Comparison of ENCODE assay signal across 9 mouse cellular contexts in genomic region chr11:60127048-60127447, GRCm38 (mm10). TPM values are rescaled to one million over a fixed set of nuclear protein-coding genes. Genes with fewer than 3 reads are reported as not detected.
A peak's percentile ranks its signal among the peaks of the same experiment; 100 is the strongest.
DNase-seq lines count a peak whose midpoint lies in the region; ATAC-seq and TF ChIP-seq lines count a peak whose summit lies in the region.
"Had no signal": no experiment of that assay in that cellular context is flagged by ENCODE, and none has a peak within 500 bp of the region (broad histone marks: within the 10 kb centered on the region; RNA-seq: fewer than 3 reads in every experiment).

No protein-coding gene starts in this region.

- peak overlapping the region; percentile 28 for H3K27ac ChIP-seq in gastrocnemius, adult 2 months
- 0 out of 2 replicates have a peak overlapping the region, but pooled peaks have one; percentile 3 for H3K27ac ChIP-seq in liver, embryonic 11.5 days (ENCODE audit: low read depth, low read length)
- H3K27ac ChIP-seq in limb, embryonic 15.5 days, result 0 out of 2 replicates have a peak overlapping the region, but pooled peaks have one; percentile 4

- H3K4me2 ChIP-seq in liver, embryonic 11.5 days, result no peak overlapping the region
- no peak overlapping the region for H3K4me2 ChIP-seq in limb, embryonic 15.5 days

- H3K4me3 ChIP-seq in gastrocnemius, adult 2 months, result no peak overlapping the region
- no peak overlapping the region for H3K4me3 ChIP-seq in liver, embryonic 11.5 days (ENCODE audit: low read depth, low read length)
- no peak overlapping the region for H3K4me3 ChIP-seq in limb, embryonic 15.5 days

- H3K4me1 ChIP-seq in liver, embryonic 11.5 days (replicated peaks; ENCODE audit: control insufficient read depth, insufficient read depth, low read length), result peaks cover 33% of the 10 kb centered on the region
- peaks cover 26% of the 10 kb centered on the region for H3K4me1 ChIP-seq in limb, embryonic 15.5 days

- no peak for DNase-seq in gastrocnemius, adult 2 months
- DNase-seq in gastrocnemius, postnatal 36 days, result no peak
- no peak for DNase-seq in liver, embryonic 11.5 days (ENCODE audit: low spot score)
- DNase-seq in liver, result no peak
- DNase-seq in brain, embryonic 14.5 days (ENCODE audit: low read depth), result peak; percentile 35
- no peak for DNase-seq in adrenal gland, postnatal 36 days
- DNase-seq in cerebellum, adult 8-10 months, result no peak
- DNase-seq: kidney, adult 11 months had no signal

- ATAC-seq in liver, embryonic 11.5 days (replicated peaks; ENCODE audit: low FRiP score), result no peak
- no peak for ATAC-seq in limb, embryonic 15.5 days (ENCODE audit: insufficient number of reproducible peaks, low FRiP score, low TSS enrichment, low read depth)

- intact Hi-C loops in gastrocnemius, adult 2 months (cut with DNase I), result no loop called here
- intact Hi-C loops in gastrocnemius, postnatal 36 days (cut with DNase I), result no loop called here

- H3K9me3 ChIP-seq in liver, embryonic 11.5 days (ENCODE audit: control insufficient read depth, low read length), result no peaks in the 10 kb centered on the region
- H3K9me3 ChIP-seq in limb, embryonic 15.5 days, result no peaks in the 10 kb centered on the region

- no peak for TF ChIP-seq POLR2A in brain, embryonic 14.5 days (IDR thresholded peaks at IDR 0.05; ENCODE audit: borderline replicate concordance, extremely low read depth, insufficient read depth, insufficient read length, poor library complexity, severe bottlenecking)

- no peak; the same call in 1 of the 2 replicates for TF ChIP-seq CTCF in gastrocnemius, adult 2 months (IDR thresholded peaks at IDR 0.05)
- no peak for TF ChIP-seq CTCF in brain, embryonic 14.5 days (IDR thresholded peaks at IDR 0.05; ENCODE audit: borderline replicate concordance, extremely low read depth, insufficient read depth, insufficient read length)

- peaks cover 2% of the 10 kb centered on the region; the same call in 1 of the 2 replicates for H3K36me3 ChIP-seq in liver, embryonic 11.5 days (ENCODE audit: control insufficient read depth, insufficient read depth, low read length)
- H3K36me3 ChIP-seq in limb, embryonic 15.5 days, result no peaks in the 10 kb centered on the region

- H3K27me3 ChIP-seq in liver, embryonic 11.5 days (replicated peaks; ENCODE audit: control insufficient read depth, insufficient read depth, low read length), result no peaks in the 10 kb centered on the region
- H3K27me3 ChIP-seq in limb, embryonic 15.5 days, result no peaks in the 10 kb centered on the region

- no peak overlapping the region for H3K9ac ChIP-seq in liver, embryonic 11.5 days (ENCODE audit: low read depth, low read length)
- H3K9ac ChIP-seq in limb, embryonic 15.5 days, result no peak overlapping the region

RNA-seq across cellular contexts. Expression of gene Rai1, which starts 22.2 kb away (rescaled TPM):
- total RNA-seq in gastrocnemius, adult 2 months (2021), result 10 to 100 TPM; 23.8 to 27.3 TPM
- 10 to 100 TPM; 18.1 to 20.8 TPM for total RNA-seq in gastrocnemius, postnatal 36 days (2021)
- polyA plus RNA-seq in liver, embryonic 11.5 days (2014; fragmentation: Nextera tagmentation; extraction: Ambion mirVana), result 18.6 and 24.2 TPM in 2 replicates
- polyA plus RNA-seq in brain, embryonic 14.5 days (2012; rRNA removed), result 65.8 and 78.4 TPM in 2 replicates
- 18.9 and 22.6 TPM in 2 replicates for polyA plus RNA-seq in limb, embryonic 15.5 days (2015; fragmentation: Nextera tagmentation; extraction: Ambion mirVana)
- total RNA-seq in adrenal gland, postnatal 36 days (2021), result 10 to 100 TPM; 43.9 to 46.7 TPM
